Mouse (Mus musculus) urinary bladder, adult 2 months (tissue): ENCODE measurements around the gene Rabep2. TPM values are rescaled to one million over a fixed set of nuclear protein-coding genes. Genes with fewer than 3 reads are reported as not detected.

Experiments
- DNase-seq: peaks from one replicate; pipeline ENCODE4 v3.0.0; 2022; ENCODE audit warnings: low spot score
- polyA plus RNA-seq: library from polyadenylated mRNA; depleted of rRNA; stranded (reverse); fragments of >200 nt; gene quantifications from 2 replicates; pipeline ENCODE4 v1.2.3, GENCODE M21; 2012

Gene Rabep2
- polyA plus RNA-seq, 1 experiment, result 47.5 TPM

- DNase-seq, result no peak
Measured at GRCm38 (mm10) chr7:126430167-126430566, 1.6 kb downstream of the Rabep2 start.

- no peak for DNase-seq
Measured at GRCm38 (mm10) chr7:126434726-126435125, 6.2 kb downstream of the Rabep2 start.

- no peak for DNase-seq
Measured at GRCm38 (mm10) chr7:126435801-126436200, 7.2 kb downstream of the Rabep2 start.

- DNase-seq, result no peak
Measured at GRCm38 (mm10) chr7:126436851-126437250, 8.3 kb downstream of the Rabep2 start.

- DNase-seq, result no peak
Measured at GRCm38 (mm10) chr7:126440134-126440533, 11.6 kb downstream of the Rabep2 start.

- DNase-seq, result no peak
Measured at GRCm38 (mm10) chr7:126443997-126444396, 15.4 kb downstream of the Rabep2 start.

GRCm38 (mm10) chr7:126444536-126444935 is 16.0 kb downstream of the Rabep2 start:
- DNase-seq, result no peak

GRCm38 (mm10) chr7:126445104-126445815 is 16.7 kb downstream of the Rabep2 start:
- no peak for DNase-seq

GRCm38 (mm10) chr7:126446217-126446616 is 17.7 kb downstream of the Rabep2 start:
- no peak for DNase-seq

GRCm38 (mm10) chr7:126448481-126448880 is 19.9 kb downstream of the Rabep2 start:
- no peak for DNase-seq

- no peak for DNase-seq
Measured at GRCm38 (mm10) chr7:126449991-126450390, 21.4 kb downstream of the Rabep2 start.

GRCm38 (mm10) chr7:126450641-126451040 is 22.1 kb downstream of the Rabep2 start:
- DNase-seq, result no peak

- DNase-seq, result no peak
Measured at GRCm38 (mm10) chr7:126452244-126452643, 23.7 kb downstream of the Rabep2 start.

GRCm38 (mm10) chr7:126453861-126454260 is 25.3 kb downstream of the Rabep2 start:
- no peak for DNase-seq

GRCm38 (mm10) chr7:126455242-126455641 is 26.7 kb downstream of the Rabep2 start:
- no peak for DNase-seq

- DNase-seq, result no peak
Measured at GRCm38 (mm10) chr7:126456382-126457266, 28.1 kb downstream of the Rabep2 start.

- no peak for DNase-seq
Measured at GRCm38 (mm10) chr7:126458225-126458624, 29.7 kb downstream of the Rabep2 start.

GRCm38 (mm10) chr7:126458844-126459618 is 30.5 kb downstream of the Rabep2 start:
- no peak for DNase-seq

GRCm38 (mm10) chr7:126460623-126461399 is 32.3 kb downstream of the Rabep2 start:
- no peak for DNase-seq

GRCm38 (mm10) chr7:126461626-126462025 is 33.1 kb downstream of the Rabep2 start:
- no peak for DNase-seq

GRCm38 (mm10) chr7:126463004-126463403 is 34.4 kb downstream of the Rabep2 start, which contains the start of gene Atp2a1:
Gene Atp2a1, minus strand, starts transcription at chr7:126463108.
- no peak for DNase-seq
